Mouse (Mus musculus) ES-E14 (cell line): ENCODE data around the gene Sox1. TPM values are rescaled to one million over a fixed set of nuclear protein-coding genes. Genes with fewer than 3 reads are reported as not detected.

ENCODE experiments used
- DNase-seq: peaks from one replicate; pipeline ENCODE4 v3.0.0-alpha.2; 2013; ENCODE audit warnings: low read depth, low spot score
- H3K27ac ChIP-seq: 2 replicates; pipeline ENCODE4 v1.5.1; 2012; ENCODE audit warnings: low read depth, mild to moderate bottlenecking, low read length, moderate library complexity, mixed read lengths; ENCODE audit not compliant: poor library complexity, insufficient read depth, severe bottlenecking
- H3K36me3 ChIP-seq: 2 replicates; pipeline ENCODE4 v1.6.1; 2012; ENCODE audit warnings: mild to moderate bottlenecking, low read length, moderate library complexity, mixed read lengths; ENCODE audit not compliant: control insufficient read depth, poor library complexity, insufficient read depth, severe bottlenecking
- H3K4me1 ChIP-seq, 2 experiments: fragments of 150-350 bp in 1 of 2; sonication (generic) in 1 of 2; 2 replicates each; pipeline ENCODE4 v1.6.1; 2012; ENCODE audit warnings: low read length in 2 of 2, mild to moderate bottlenecking in 1 of 2, mixed read lengths in 1 of 2; ENCODE audit not compliant: control insufficient read depth in 2 of 2, insufficient read depth in 2 of 2, poor library complexity in 1 of 2
- H3K4me3 ChIP-seq, 2 experiments: fragments of 150-350 bp in 1 of 2; sonication (generic) in 1 of 2; 2 replicates each; pipeline ENCODE4 v1.5.1; 2012; ENCODE audit warnings: low read length in 2 of 2, low read depth in 1 of 2, mild to moderate bottlenecking in 1 of 2, mixed read lengths in 1 of 2; ENCODE audit not compliant: insufficient read depth in 1 of 2, poor library complexity in 1 of 2, severe bottlenecking in 1 of 2
- H3K9ac ChIP-seq: 2 replicates; pipeline ENCODE4 v1.6.1; 2012; ENCODE audit warnings: low read depth, mild to moderate bottlenecking, low read length, mixed read lengths; ENCODE audit not compliant: poor library complexity, insufficient read depth, severe bottlenecking
- H3K9me3 ChIP-seq: fragments of 150-350 bp; sonication (generic); 2 replicates; pipeline ENCODE4 v1.6.1; 2012; ENCODE audit warnings: low read depth, mild to moderate bottlenecking, low read length; ENCODE audit not compliant: control insufficient read depth, insufficient read depth
- CHD2 ChIP-seq: IDR thresholded peaks from 2 replicates; pipeline ENCODE4 v1.6.1; 2014; ENCODE audit warnings: mild to moderate bottlenecking, low read depth, low read length, inconsistent platforms
- HCFC1 ChIP-seq: IDR thresholded peaks from 2 replicates; pipeline ENCODE4 v1.6.1; 2012; ENCODE audit warnings: low read length, inconsistent platforms, borderline replicate concordance; ENCODE audit not compliant: insufficient read depth
- MAFK ChIP-seq: IDR thresholded peaks from 2 replicates; pipeline ENCODE4 v1.6.1; 2014; ENCODE audit warnings: mild to moderate bottlenecking, low read depth, low read length, inconsistent platforms; ENCODE audit not compliant: insufficient read depth
- ZC3H11A ChIP-seq: IDR thresholded peaks from 2 replicates; pipeline ENCODE4 v1.6.1; 2012; ENCODE audit warnings: low read depth, mild to moderate bottlenecking, inconsistent platforms, low read length, borderline replicate concordance
- ZNF384 ChIP-seq: IDR thresholded peaks from 2 replicates; pipeline ENCODE4 v1.6.1; 2012; ENCODE audit warnings: low read depth, low read length, inconsistent platforms
- in situ Hi-C, 2 experiments: fragments of 600-800 bp; cut with MboI; formaldehyde crosslinking; loops; one replicate each; pipeline ENCODE4 v1.15.1; 2025; ENCODE audit warnings: low sequenced_read_pairs in 2 of 2, inconsistent platforms in 1 of 2; ENCODE audit not compliant: unreplicated experiment in 2 of 2
- total RNA-seq: library from RNA; depleted of rRNA; stranded (reverse); fragments of 300-350 nt; gene quantifications from 2 replicates; pipeline ENCODE4 v1.2.3, GENCODE M21; 2012

Gene Sox1
- total RNA-seq, 1 experiment, result 1.0 TPM

DNA sequence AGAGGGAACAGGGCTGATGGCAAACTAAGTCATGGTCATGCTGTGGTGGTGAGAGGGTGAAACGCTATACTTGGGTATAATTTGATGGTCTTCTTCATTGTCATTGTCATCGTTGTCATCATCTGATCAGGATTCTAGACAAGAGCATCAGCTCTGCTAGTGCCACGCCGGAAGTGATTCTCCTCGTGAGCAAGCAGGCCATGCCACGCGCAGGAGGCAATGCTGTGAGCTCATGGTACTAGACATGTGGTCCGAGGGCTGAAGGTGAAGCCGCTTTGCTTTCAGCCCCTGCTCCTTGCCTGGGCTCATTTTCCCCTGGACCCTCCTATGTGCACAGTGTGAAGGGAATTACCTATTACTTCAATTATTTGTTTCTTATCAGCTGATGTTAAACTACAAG is 32.3 kb downstream of the Sox1 start:
- Histone ChIP-seq H3K4me1 (peaks cover 6 to 16% of the 10 kb centered on the region in 2 experiments), H3K36me3 (no peaks in the 10 kb centered on the region), H3K4me3 (no peak overlapping the region), H3K9me3 (no peaks in the 10 kb centered on the region), H3K9ac (no peak overlapping the region), H3K27ac (no peak overlapping the region)
- DNase-seq, result no peak
- in situ Hi-C loops, result no loop called here
- TF ChIP-seq ZC3H11A (no peak), HCFC1 (no peak), MAFK (no peak), ZNF384 (no peak), CHD2 (no peak)

DNA sequence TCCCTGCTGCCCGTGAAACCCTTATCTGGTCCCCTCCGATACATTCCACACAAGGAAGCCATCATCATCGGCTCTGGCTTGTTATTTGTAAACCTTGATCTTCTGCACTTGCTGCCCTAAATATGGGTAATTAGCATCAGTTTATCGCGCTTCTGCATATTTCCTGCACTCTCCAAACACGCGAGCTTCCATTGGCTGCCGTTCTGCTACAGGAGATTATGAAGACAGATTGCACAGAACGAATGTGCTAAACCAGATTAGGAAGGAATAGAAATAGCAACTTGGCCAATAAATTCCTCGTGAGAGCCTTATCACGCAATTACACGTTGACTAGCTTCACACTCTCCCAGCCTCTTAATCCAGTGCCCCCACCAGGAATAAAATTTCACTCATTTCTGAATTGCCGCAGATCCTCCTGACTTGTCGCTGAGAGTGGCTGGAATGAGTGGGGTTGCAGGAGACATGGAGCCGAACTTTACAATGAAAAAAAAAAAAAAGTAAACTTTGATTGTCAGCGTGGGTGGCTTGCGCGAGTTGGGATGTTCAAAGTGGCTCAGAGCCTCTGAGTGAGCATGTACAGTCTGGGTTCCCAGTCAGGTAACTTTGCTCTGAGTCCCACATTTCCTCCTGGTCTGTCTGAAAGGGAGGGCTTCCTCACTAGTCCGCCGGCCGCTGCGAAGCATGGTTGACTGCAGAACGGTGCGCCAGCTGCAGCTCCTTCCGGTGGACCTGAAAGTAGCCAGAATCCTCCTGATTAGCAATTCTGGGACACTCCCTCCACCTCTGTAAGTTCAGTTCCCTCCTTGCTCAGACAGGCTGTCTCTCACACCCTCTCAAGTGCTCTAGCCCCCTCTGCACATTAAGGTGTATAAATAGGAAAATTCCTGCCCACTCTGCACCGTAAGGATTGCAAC is 33.0 kb downstream of the Sox1 start:
- DNase-seq, result no peak
- Histone ChIP-seq H3K4me3 (0 out of 4 replicates have a peak overlapping the region, but pooled peaks of 1 of the 2 experiments have one; percentile 9), H3K9me3 (no peaks in the 10 kb centered on the region), H3K27ac (no peak overlapping the region), H3K36me3 (no peaks in the 10 kb centered on the region), H3K9ac (0 out of 2 replicates have a peak overlapping the region, but pooled peaks have one; percentile 1), H3K4me1 (peaks cover 6 to 18% of the 10 kb centered on the region in 2 experiments)
- no peak for TF ChIP-seq HCFC1
- TF ChIP-seq ZNF384, result 0 out of 2 replicates have a peak, but pooled peaks have one; percentile 51
- in situ Hi-C loops, result no loop called here

DNA sequence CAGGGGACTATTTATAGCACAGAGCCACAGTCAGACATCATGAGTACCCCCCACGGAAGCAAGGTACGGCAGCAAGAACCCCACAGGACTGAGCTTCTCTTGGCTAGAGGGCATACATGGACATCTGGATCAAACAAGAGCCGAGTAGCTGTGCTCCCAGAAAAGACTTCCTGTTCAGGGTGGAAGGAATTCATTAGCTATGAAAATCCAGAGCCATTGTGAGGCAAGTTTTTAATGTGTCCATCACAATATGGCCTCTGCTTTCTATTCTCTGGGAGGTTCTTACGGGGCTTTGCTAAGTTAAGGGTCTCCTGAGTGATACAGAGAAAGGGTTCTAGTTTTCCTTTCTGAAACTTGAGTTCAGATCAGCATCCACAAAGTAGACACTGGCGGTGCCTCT is 33.8 kb downstream of the Sox1 start:
- TF ChIP-seq CHD2 (no peak), MAFK (no peak), ZNF384 (no peak)
- Histone ChIP-seq H3K4me1 (peaks cover 6 to 21% of the 10 kb centered on the region in 2 experiments), H3K4me3 (no peak overlapping the region)

DNA sequence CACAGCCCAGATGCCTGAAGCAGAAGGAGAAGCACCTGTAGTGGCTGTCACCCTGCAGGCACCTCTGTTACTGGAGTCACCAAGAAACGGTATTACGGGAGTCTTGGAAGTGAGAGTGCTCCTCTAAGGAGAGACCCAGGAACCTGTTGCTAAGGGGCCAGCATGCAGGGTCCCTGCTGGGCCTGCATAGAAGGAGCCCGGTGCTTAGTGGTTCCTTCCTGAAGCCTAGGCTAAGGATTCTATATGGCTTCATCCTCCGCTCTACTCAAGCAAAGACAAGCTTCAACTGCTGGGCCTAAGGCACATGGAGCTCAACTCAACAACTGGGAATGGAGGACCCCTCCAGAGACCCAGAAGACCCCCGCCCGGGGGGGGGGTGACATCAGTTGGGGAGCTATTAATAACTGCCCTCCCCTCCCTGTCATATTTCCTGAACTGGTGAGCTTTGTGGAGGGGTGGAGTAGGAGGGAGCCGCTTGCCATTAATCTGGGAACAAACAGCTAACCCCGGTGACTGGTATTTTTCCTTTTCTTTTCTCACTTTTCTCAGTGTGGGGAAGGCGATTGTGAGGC is 34.6 kb downstream of the Sox1 start:
- H3K9ac ChIP-seq, result no peak overlapping the region
- H3K4me1 ChIP-seq, result peaks cover 9 to 27% of the 10 kb centered on the region in 2 experiments
- DNase-seq, result no peak
- H3K9me3 ChIP-seq, result no peaks in the 10 kb centered on the region
- peak overlapping the region in 1 of 2 experiments; percentile 53; a peak in 2 of 4 replicates for H3K4me3 ChIP-seq
- no peak for TF ChIP-seq CHD2
- in situ Hi-C loops, result no loop called here
- H3K27ac ChIP-seq, result no peak overlapping the region
- H3K36me3 ChIP-seq, result no peaks in the 10 kb centered on the region

More for the DNA sequence above, 33.8 kb downstream of the Sox1 start:
- H3K36me3 ChIP-seq, result no peaks in the 10 kb centered on the region
- H3K9me3 ChIP-seq, result no peaks in the 10 kb centered on the region
- H3K27ac ChIP-seq, result no peak overlapping the region
- no peak overlapping the region for H3K9ac ChIP-seq
- in situ Hi-C loops, result no loop called here
- no peak for DNase-seq
